Mouse (Mus musculus) thymus, adult 2 months (tissue): ENCODE measurements around the gene Prtg.

Experiments
- CTCF ChIP-seq: fragments of 200-500 bp; IDR thresholded peaks from 2 replicates; pipeline ENCODE4 v1.5.1; 2012; ENCODE audit warnings: mild to moderate bottlenecking, control low read depth, low read length, moderate library complexity, borderline replicate concordance; ENCODE audit not compliant: control insufficient read depth, poor library complexity, insufficient read depth; ENCODE audit errors: extremely low read depth
- POLR2A ChIP-seq: fragments of 200-500 bp; IDR thresholded peaks from 2 replicates; pipeline ENCODE4 v1.6.1; 2012; ENCODE audit warnings: mild to moderate bottlenecking, low read length, control low read depth, moderate library complexity; ENCODE audit not compliant: control insufficient read depth, poor library complexity, insufficient read depth; ENCODE audit errors: extremely low read depth

GRCm38 (mm10) chr9:72763050-72763718 lies 43.5 kb upstream of the Prtg start:
- TF ChIP-seq CTCF (no peak), POLR2A (no peak)
